Mouse (Mus musculus): ENCODE data around the gene Pde7b.
"Not testable (repeated sequence)": the region's sequence is repeated elsewhere in the genome, so short reads cannot be mapped to it uniquely, and the experiment has no call there.

Gene Pde7b

DNA sequence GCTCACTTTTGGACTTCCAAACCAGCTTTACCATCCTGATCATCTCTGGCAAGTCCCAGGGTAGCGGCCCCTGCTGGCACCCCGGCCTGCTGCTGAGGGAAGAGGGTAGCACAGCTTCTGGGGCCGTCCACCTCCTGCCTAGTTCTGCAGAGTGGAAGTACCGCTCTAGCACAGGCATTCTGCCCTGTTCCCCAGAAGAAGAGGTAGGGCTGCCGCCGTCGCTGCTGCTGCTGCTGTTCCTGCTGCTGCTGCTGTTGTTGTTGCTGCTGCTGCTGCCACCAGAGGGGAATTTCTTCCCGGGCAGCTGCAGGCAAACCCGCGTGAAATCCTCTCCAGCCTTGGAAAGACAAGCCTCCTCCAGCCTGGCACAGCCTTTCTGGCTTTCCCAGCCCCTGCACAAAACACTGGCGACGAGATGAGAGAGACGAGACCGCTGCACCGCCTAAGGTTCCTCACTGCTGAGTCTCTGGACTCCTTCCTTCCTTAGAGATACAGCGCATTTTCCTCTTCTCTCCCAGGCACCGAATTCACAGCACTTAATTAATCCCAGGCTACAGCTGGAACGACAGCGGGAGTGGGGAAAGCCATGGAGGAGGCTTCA is 176.8 kb downstream of the Pde7b start:
- peak; percentile 66 to 76 for DNase-seq

DNA sequence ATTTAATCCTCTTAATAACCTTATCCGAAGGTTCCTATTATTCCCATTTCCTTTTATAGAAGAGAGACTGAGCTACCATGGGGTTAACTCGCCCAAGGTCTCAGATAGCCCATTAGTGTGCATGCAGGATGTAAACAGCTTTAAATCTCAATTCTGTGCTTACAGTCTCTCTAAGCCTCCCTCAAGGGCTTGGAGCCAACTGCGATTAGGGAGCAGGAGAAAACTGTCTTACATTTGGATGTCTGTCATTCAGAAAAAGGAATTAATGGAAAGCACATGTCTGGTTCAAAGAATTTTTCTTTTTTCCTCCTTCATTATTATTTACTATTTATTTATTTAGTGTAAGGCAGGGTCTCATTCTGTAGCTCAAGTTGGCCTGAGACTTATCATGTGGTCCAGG is 181.8 kb downstream of the Pde7b start:
- DNase-seq = no peak

- DNase-seq = no peak
These were observed 191.1 kb downstream of the Pde7b start for GRCm38 (mm10) chr10:20533811-20534210.

DNA sequence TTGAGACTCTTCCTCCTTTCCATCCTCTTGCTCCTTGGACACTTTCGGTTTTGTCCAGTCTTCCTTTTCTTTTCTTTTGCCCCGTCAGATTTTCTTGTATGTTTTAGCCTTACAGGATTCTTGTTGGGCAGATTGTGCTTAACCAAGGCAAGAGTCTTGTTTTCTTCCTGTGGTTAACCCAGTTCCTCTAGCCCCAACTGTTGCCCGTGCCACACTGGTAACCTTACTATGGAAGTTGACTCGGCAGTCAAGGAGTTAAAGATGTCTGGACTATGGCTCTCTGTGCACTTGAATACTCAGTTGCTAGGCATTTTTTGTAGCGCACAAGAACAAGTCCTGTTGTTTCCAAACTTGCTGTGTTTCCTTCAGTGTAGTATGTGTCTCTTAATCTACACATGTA is 193.0 kb downstream of the Pde7b start:
- no peak for DNase-seq

GRCm38 (mm10) chr10:20528544-20529411 is 196.1 kb downstream of the Pde7b start:
- peak; percentile 17 to 38 for DNase-seq

- DNase-seq = no peak
These were observed 197.1 kb downstream of the Pde7b start for GRCm38 (mm10) chr10:20527737-20528136.

DNA sequence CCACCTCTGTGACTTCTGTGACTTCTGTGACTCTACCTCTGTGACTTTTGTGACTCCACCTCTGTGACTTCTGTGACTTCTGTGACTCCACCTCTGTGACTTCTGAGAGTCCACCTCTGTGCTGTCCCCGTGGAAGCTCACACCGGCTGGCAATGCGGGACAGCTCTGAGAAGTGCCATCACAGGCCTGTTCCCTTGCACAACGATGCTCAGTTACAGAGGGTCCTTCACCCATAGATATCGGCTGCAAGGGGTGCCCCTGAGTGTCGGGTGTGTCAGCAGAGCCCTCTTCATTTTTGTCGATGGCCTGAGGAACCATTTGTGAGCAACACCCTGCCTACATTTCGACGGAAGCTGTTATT is 206.4 kb downstream of the Pde7b start:
- DNase-seq = no peak

DNA sequence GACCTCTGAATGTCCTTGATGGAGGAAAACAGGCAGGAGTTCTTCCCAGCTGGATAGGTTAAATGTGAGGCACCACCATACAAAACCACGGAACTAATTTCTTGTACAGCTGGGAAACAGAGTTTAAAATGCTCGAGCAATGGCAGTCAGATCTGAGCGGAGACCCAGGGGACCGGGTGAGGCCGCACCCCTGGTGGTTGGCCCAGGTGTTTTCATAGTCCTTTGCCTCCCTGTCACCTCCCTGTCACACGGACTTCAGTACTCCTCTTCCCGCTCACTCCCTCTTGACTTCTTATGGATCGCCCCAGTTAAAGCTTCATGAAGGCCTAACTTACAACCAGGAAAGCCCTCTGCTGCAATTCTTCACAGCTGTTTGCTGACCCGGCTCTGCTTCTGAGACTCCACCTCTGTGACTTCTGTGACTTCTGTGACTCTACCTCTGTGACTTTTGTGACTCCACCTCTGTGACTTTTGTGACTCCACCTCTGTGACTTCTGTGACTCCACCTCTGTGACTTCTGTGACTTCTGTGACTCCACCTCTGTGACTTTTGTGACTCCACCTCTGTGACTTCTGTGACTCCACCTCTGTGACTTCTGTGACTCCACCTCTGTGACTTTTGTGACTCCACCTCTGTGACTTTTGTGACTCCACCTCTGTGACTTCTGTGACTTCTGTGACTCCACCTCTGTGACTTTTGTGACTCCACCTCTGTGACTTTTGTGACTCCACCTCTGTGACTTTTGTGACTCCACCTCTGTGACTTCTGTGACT is 206.9 kb downstream of the Pde7b start:
- DNase-seq = not testable (repeated sequence)

DNA sequence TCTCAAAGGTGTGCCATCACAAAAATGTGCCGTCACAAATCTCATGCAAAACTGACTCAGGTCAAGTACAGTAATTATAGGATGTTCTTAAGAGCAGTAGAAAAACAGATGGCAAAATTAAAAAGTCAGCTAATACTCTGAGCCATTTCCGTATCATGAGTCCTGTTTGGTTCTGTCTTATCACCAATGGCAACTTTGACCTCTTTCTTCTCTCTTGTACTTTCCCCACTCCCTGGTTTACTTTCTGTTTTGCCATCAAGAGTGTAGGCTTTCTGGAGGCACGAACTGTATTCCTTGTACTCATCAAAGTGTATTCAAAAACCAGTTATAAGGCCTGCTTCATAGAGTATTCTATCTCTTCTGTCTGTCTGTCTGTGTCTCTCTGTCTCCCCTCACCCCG is 211.0 kb downstream of the Pde7b start:
- DNase-seq = no peak

- DNase-seq = no peak
These were observed 211.4 kb downstream of the Pde7b start for GRCm38 (mm10) chr10:20513461-20513860.

DNA sequence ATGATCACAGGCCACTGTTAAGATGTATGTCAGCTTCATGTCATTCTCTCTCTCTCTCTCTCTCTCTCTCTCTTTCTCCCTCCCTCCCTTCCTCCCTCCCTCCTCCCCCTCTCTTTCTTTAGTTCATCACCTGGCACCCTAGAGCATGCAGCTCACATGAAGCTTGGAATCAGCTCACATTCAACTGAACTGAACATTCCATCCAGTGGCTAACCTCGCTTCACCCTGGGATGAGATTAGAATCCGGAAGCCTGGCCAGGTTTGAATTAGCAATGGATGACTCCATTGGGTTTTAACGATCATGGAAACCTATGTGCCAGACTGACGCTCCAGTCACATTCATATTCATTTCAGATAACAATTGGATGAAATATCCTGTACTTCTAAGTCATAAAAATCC is 215.1 kb downstream of the Pde7b start:
- DNase-seq = no peak

GRCm38 (mm10) chr10:20508497-20508896 is 216.4 kb downstream of the Pde7b start:
- DNase-seq = no peak

DNA sequence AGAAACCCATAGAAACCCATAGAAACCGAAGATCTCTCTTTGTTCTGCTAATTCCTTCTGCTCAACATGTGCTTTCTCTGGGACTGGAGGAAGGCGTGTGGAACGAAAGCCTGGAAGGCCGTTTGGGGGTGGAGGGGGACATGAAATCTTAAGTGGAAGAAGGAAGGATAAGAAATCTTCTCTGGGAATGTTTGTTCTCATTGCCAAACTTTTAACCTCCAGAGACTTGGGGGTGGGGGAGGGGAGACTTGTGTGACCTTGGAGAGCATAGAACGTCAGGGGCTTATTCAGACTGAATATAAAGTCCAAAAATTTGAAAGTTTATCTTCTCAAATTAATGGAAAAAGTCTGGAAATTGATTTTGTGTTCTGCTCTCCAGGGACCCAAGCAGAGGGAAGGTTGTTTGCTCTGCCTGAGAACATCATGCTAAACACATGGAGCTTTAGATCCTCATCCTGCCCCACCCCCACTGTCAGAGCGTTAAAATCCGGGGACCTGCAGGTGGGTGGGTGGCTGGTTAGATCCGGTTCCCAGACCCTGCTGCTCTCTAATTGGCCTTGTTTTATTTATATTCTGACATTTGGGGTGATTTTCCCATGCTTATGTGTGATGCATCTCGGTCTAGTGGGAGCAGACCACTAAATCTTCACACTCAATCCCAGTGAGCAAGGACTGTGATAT is 217.0 kb downstream of the Pde7b start:
- peak; percentile 17 to 41 for DNase-seq

DNA sequence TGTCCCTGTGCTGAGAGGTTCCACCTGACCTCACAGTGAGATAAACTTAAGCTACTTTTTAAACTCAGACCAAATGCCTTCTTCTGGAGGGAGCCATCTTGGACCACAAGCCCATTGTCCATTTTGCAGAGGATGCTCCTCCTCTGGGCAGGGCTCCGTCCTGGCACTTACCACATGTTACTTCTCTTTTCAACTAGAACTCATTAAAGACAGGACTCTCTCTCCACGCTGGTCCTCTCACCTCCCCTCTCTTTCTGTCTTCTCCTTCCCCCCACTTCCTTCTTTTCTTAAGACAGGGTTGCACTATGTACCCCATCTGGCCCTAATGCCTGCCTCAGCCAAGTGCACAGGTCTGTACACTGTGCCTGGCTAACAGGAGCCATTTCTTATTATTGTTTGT is 217.8 kb downstream of the Pde7b start:
- no peak for DNase-seq

DNA sequence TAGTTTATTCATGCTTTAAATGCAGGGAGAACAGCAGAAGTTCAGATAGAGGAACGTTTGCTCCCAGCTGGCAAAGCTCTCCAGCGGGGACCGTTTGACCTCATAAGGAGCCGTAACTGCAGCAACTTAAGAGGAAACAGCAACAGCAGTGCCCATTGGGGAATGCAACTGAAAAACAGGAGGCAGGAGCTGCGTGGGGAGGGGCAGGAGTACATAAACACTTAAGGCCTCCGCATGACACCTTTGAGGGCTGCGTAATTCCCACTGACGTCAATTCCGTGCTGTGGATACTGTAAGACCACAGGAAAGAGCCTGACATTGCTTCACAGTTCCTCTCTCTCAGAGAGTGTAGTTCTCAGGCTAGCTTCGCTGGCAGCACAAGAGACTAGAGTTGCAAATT is 219.4 kb downstream of the Pde7b start:
- DNase-seq = no peak

- no peak for DNase-seq
These were observed 220.1 kb downstream of the Pde7b start for GRCm38 (mm10) chr10:20504800-20505199.

DNA sequence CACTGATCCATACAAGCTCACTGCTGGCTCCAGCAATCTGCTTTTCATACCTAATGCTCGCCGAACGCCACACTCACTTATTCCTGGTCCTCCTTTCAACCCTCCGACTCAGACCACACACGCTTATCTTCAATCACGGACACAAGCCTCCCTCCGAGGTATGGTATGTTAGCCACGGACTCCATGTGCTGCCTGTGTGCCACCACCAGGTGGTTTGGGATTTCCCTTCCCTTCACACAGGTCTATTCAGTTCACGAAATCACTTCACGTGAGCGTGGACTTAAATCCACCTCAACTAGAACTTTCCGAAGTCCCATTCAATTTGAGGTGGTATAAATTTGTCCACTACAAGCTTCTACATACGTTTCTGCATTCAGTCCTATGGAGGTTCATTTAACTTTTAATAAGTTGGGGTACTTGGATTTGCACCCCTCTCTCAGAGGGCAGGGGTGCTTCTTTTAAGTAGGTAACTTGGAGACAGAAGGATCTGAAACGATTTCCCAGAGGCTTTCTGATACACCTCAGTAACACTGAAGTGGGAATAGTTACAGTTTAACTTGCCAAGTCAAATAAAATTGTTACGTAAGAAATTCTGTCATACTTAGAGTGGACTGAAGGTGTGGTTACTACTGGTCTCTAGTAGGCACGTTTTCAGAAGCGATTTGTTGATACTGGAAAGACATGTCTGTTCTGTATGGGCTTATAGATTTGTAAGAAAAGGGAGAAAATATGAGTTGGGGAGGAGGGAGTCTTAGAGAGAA is 221.4 kb downstream of the Pde7b start:
- DNase-seq = no peak

DNA sequence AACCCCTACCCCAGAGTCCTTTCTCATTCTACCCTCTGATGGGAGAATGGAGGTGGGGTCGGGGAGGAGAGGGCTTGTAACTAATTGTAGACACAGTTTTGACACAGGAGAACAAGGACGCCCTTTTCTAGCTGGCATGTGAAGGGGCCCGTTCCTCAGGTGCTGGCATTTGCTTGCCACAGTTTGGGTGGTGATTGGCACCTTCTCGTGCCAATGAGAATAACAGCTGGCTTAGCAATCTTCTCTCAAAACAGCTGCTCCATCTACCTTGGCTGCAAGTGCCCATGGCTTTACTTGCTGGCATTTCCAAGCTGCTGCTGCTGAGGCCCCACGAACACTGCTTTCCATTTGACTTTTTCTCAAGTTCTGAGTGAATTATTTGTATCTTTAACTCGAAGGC is 223.7 kb downstream of the Pde7b start:
- no peak for DNase-seq

- DNase-seq = no peak
These were observed 229.8 kb downstream of the Pde7b start for GRCm38 (mm10) chr10:20495051-20495450.

- DNase-seq = no peak
These were observed 230.9 kb downstream of the Pde7b start for GRCm38 (mm10) chr10:20493826-20494455.

GRCm38 (mm10) chr10:20492216-20492964 is 232.5 kb downstream of the Pde7b start:
- DNase-seq = no peak
